21 mouse cellular contexts compared by ENCODE assay signal in the genomic region with DNA sequence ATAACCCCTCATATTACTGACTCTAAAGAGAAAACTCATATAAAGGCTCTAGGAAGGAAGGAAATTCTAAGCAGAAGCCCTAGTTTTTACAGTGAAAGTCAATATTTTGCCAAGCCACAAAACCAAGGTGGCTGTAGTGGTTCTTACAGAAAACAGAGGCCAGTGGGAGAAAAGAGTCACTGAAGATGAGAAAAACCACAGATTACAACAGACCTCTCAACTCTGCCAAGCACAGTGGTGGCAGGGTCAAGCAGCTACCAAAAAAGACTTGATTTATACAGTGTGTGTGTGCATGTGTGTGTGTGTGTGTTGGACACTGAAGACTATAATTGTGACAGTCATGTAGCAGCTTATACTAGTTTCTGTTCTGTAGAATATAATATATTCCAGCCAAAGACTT.
DNase-seq lines count a peak whose midpoint lies in the region; ATAC-seq lines count a peak whose summit lies in the region.
"Had no signal": no experiment of that assay in that cellular context is flagged by ENCODE, and none has a peak within 500 bp of the region (broad histone marks: within the 10 kb centered on the region; RNA-seq: fewer than 3 reads in every experiment).

No protein-coding gene starts in this region.

- ATAC-seq in megakaryocyte progenitor cell, adult 5-6 weeks (replicated peaks; ENCODE audit: poor library complexity), result peak; percentile 97
- ATAC-seq in hindbrain, embryonic 11.5 days (ENCODE audit: low FRiP score), result no peak
- ATAC-seq: activated CD4-positive, CD25-positive, alpha-beta regulatory T cell, adult 4 months; forebrain, embryonic 15.5 days; hindbrain, postnatal 0 days; Patski had no signal

- H3K27me3 ChIP-seq in hindbrain, embryonic 11.5 days (ENCODE audit: control insufficient read depth, insufficient read depth, low read length), result no peaks in the 10 kb centered on the region
- H3K27me3 ChIP-seq: embryonic facial prominence, embryonic 13.5 days; forebrain, embryonic 15.5 days; heart, embryonic 13.5 days; hindbrain, embryonic 13.5 days had no signal

- H3K4me1 ChIP-seq in hindbrain, embryonic 11.5 days (replicated peaks; ENCODE audit: control insufficient read depth, insufficient read depth, low read length), result no peaks in the 10 kb centered on the region
- H3K4me1 ChIP-seq: embryonic facial prominence, embryonic 13.5 days; forebrain, embryonic 10.5 days; forebrain, embryonic 15.5 days; heart, embryonic 13.5 days; hindbrain, embryonic 13.5 days had no signal

- no peak overlapping the region for H3K27ac ChIP-seq in hindbrain, embryonic 11.5 days (ENCODE audit: low read depth, low read length)
- H3K27ac ChIP-seq: embryonic facial prominence, embryonic 13.5 days; forebrain, embryonic 10.5 days; forebrain, embryonic 15.5 days; heart, embryonic 13.5 days; hindbrain, embryonic 13.5 days; hindbrain, postnatal 0 days had no signal

- no peaks in the 10 kb centered on the region for H3K36me3 ChIP-seq in hindbrain, embryonic 11.5 days (ENCODE audit: control insufficient read depth, insufficient read depth, low read length)
- H3K36me3 ChIP-seq: embryonic facial prominence, embryonic 13.5 days; forebrain, embryonic 10.5 days; forebrain, embryonic 15.5 days; heart, embryonic 13.5 days; hindbrain, embryonic 13.5 days had no signal

- no peak overlapping the region for H3K4me3 ChIP-seq in hindbrain, embryonic 11.5 days (ENCODE audit: low read depth, low read length)
- H3K4me3 ChIP-seq: embryonic facial prominence, embryonic 13.5 days; forebrain, embryonic 10.5 days; forebrain, embryonic 15.5 days; heart, embryonic 13.5 days; hindbrain, embryonic 13.5 days had no signal

- no peaks in the 10 kb centered on the region for H3K9me3 ChIP-seq in hindbrain, embryonic 11.5 days (ENCODE audit: control insufficient read depth, low read length)
- H3K9me3 ChIP-seq: embryonic facial prominence, embryonic 13.5 days; forebrain, embryonic 10.5 days; forebrain, embryonic 15.5 days; heart, embryonic 13.5 days; hindbrain, embryonic 13.5 days had no signal

- H3K4me2 ChIP-seq in hindbrain, embryonic 11.5 days (replicated peaks; ENCODE audit: low read depth, low read length), result no peak overlapping the region
- H3K4me2 ChIP-seq: embryonic facial prominence, embryonic 13.5 days; forebrain, embryonic 15.5 days; heart, embryonic 13.5 days; hindbrain, embryonic 13.5 days had no signal

- peak; percentile 24 for DNase-seq in 3134 (ENCODE audit: extremely low read depth, insufficient read length, low spot score)
- peak; percentile 86 for DNase-seq in 416B (ENCODE audit: low read depth)
- peak; percentile 32 for DNase-seq in fibroblast of lung, adult 2 months (ENCODE audit: low read depth)
- DNase-seq in heart, adult 18-20 months, result no peak
- no peak for DNase-seq in spleen, adult 12 weeks (ENCODE audit: low spot score)
- DNase-seq in hindbrain, embryonic 11.5 days (ENCODE audit: low spot score), result no peak
- DNase-seq: adrenal gland, postnatal 10 days; cerebellum, adult 11 months; cerebellum, adult 8-10 months; cerebellum, postnatal 14 days; heart, postnatal 36 days; kidney, adult 11 months had no signal

- H3K9ac ChIP-seq in hindbrain, embryonic 11.5 days (ENCODE audit: low read depth, low read length), result no peak overlapping the region
- H3K9ac ChIP-seq: embryonic facial prominence, embryonic 13.5 days; forebrain, embryonic 15.5 days; heart, embryonic 13.5 days; hindbrain, embryonic 13.5 days had no signal

Comparison
In these comparisons a context has a peak if more than half of its experiments do, and no peak if none do; other contexts are left out.
1. DNase-seq: peak in 3134 (single experiment), 416B (single experiment) and fibroblast of lung, adult 2 months (single experiment); none in heart, adult 18-20 months (0 of 2), spleen, adult 12 weeks (single experiment) and hindbrain, embryonic 11.5 days (single experiment).